ENCODE assay signal across 1 mouse cellular context in genomic region chr12:8829661-8830040, GRCm38 (mm10).
TF ChIP-seq lines count a peak whose summit lies in the region.

No protein-coding gene starts in this region.

TF ChIP-seq in CH12.LX, 34 proteins besides CTCF, POLR2A, EP300 and RAD21:
- TF ChIP-seq MAX (IDR thresholded peaks at IDR 0.05; ENCODE audit: low read length) (peak; percentile 54; the same call in 1 of the 2 replicates), IRF4 (IDR thresholded peaks at IDR 0.05; ENCODE audit: low read depth, low read length) (peak; percentile 89), TCF12 (IDR thresholded peaks at IDR 0.05; ENCODE audit: low read depth, low read length) (peak; percentile 44; the same call in 1 of the 2 replicates), SIN3A (IDR thresholded peaks at IDR 0.05; ENCODE audit: low read length) (peak; percentile 43), GABPA (IDR thresholded peaks at IDR 0.05; ENCODE audit: insufficient replicate concordance, low read depth, low read length) (no peak), HCFC1 (IDR thresholded peaks at IDR 0.05; ENCODE audit: low read depth, low read length) (peak; percentile 39; the same call in 1 of the 2 replicates), KAT2A (IDR thresholded peaks at IDR 0.05; ENCODE audit: insufficient replicate concordance, low read length) (0 out of 2 replicates have a peak, but pooled peaks have one; percentile 24), USF2 (conservative IDR thresholded peaks at IDR 0.05; ENCODE audit: low read depth, low read length) (no peak), NELFE (IDR thresholded peaks at IDR 0.05; ENCODE audit: low read depth, low read length) (no peak), MYC (IDR thresholded peaks at IDR 0.05; ENCODE audit: low read depth, low read length) (0 out of 2 replicates have a peak, but pooled peaks have one; percentile 50), BHLHE40 (IDR thresholded peaks at IDR 0.05; ENCODE audit: low read depth, low read length) (peak; percentile 63), RCOR1 (conservative IDR thresholded peaks at IDR 0.05; ENCODE audit: low read depth, low read length) (peak; percentile 92), JUND (conservative IDR thresholded peaks at IDR 0.05; ENCODE audit: low read depth, low read length) (0 out of 2 replicates have a peak, but pooled peaks have one; percentile 8), USF1 (IDR thresholded peaks at IDR 0.05; ENCODE audit: low read depth, low read length) (no peak), E2F4 (IDR thresholded peaks at IDR 0.05; ENCODE audit: insufficient replicate concordance, low read depth, low read length) (no peak), MAZ (IDR thresholded peaks at IDR 0.05; ENCODE audit: low read depth, low read length) (peak; percentile 94), SMC3 (IDR thresholded peaks at IDR 0.05; ENCODE audit: low read depth, low read length) (peak; percentile 19), MXI1 (IDR thresholded peaks at IDR 0.05; ENCODE audit: low read depth, low read length) (peak; percentile 72), ZKSCAN1 (IDR thresholded peaks at IDR 0.05; ENCODE audit: borderline replicate concordance, low read depth, low read length) (no peak), JUN (IDR thresholded peaks at IDR 0.05; ENCODE audit: insufficient read depth, low read depth, low read length) (no peak), NRF1 (IDR thresholded peaks at IDR 0.05; ENCODE audit: low read depth, low read length) (peak; percentile 22; the same call in 1 of the 2 replicates), MEF2A (IDR thresholded peaks at IDR 0.05; ENCODE audit: borderline replicate concordance, low read depth, low read length) (no peak; the same call in 1 of the 2 replicates), ZMIZ1 (IDR thresholded peaks at IDR 0.05; ENCODE audit: low read depth, low read length) (no peak), ETS1 (conservative IDR thresholded peaks at IDR 0.05; ENCODE audit: low read depth, low read length) (peak; percentile 57), MAFK (IDR thresholded peaks at IDR 0.05; ENCODE audit: insufficient replicate concordance, low read length) (0 out of 2 replicates have a peak, but pooled peaks have one; percentile 5), CHD2 (IDR thresholded peaks at IDR 0.05; ENCODE audit: low read length) (peak; percentile 80), UBTF (IDR thresholded peaks at IDR 0.05; ENCODE audit: low read depth, low read length) (0 out of 2 replicates have a peak, but pooled peaks have one; percentile 71), ZNF384 (IDR thresholded peaks at IDR 0.05; ENCODE audit: low read depth, low read length) (no peak)
